Mouse (Mus musculus): ENCODE data around the gene Srcin1.

GRCm38 (mm10) chr11:97497543-97497942, 78.4 kb downstream of the Srcin1 start:
- no peak for TF ChIP-seq CTCF (IDR thresholded peaks at IDR 0.05; ENCODE audit: low read depth, low read length)
- no peak for TF ChIP-seq EP300 (IDR thresholded peaks at IDR 0.05; ENCODE audit: insufficient read depth, low read depth, low read length)

Measured in ES-Bruce4 (cell line).